Mouse (Mus musculus) kidney, adult 10 weeks (tissue): ENCODE results near the gene Rad51d. TPM values are rescaled to one million over a fixed set of nuclear protein-coding genes. Genes with fewer than 3 reads are reported as not detected.

Experiments
- polyA plus RNA-seq: library from polyadenylated mRNA; stranded (reverse); fragments of 350-450 nt; fragmentation: Illumina TruSeq; extraction: RNeasy Lipid Tissue Mini Kit (QIAGEN cat#74804); gene quantifications from one replicate; pipeline ENCODE4 v1.2.3, GENCODE M21; 2014; ENCODE audit warnings: low read depth, low replicate concordance

Rad51d gene
- polyA plus RNA-seq = 6.6 TPM

DNA sequence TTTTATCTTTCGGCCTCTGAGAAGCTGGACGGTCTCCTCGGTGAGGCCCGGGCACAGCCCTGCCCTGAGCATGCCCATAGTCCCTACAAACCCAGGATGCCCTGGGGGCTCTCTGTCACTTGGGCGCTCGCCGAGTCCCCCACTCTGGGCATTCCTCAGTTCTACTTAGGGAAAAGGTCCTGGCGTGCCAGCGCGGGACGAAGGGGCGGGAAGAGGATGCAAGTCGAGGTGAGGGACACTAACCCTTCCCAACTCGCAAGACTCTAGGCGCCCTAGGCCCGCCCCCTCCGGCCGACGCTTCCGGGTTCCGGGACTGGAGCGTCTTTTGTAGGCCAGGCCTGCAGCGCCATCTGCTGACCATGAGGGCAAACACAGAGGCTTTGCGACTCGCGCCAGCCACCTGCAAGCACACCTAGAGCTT lies at the start of gene Rad51d:
Gene Rad51d (minus strand): TSS at position 273 of the 421 bp plus-strand sequence.

DNA sequence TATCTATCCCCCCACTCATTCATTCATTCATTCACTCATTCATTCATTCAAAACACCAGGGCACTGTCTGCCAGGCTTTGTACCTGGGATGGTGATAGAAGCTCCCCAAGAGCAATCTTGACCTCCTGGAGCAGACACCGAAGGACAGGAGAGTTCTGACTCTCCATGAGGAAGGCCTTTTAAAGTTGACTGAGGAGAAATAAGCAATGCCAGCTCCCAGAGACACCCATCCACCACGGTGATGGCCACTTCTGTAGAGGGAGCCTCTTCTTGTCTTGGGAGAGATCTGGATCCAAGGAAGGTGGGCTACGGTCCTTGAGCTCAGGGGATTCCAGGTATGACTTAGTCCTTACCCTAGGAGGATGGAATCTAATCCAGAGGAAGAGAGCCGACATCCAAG lies 19.8 kb upstream of the Rad51d start, which contains the start of gene Unc45b:
Gene Unc45b (plus strand): TSS at position 301 of the 400 bp plus-strand sequence.

GRCm38 (mm10) chr11:82907651-82908607 lies 17.5 kb upstream of the Rad51d start, which contains the start of gene Nle1:
Gene Nle1 (minus strand): TSS chr11:82908411.

GRCm38 (mm10) chr11:82891936-82892335 lies 1.5 kb upstream of the Rad51d start, which contains the start of gene Fndc8:
Gene Fndc8 (plus strand): TSS chr11:82892124.

DNA sequence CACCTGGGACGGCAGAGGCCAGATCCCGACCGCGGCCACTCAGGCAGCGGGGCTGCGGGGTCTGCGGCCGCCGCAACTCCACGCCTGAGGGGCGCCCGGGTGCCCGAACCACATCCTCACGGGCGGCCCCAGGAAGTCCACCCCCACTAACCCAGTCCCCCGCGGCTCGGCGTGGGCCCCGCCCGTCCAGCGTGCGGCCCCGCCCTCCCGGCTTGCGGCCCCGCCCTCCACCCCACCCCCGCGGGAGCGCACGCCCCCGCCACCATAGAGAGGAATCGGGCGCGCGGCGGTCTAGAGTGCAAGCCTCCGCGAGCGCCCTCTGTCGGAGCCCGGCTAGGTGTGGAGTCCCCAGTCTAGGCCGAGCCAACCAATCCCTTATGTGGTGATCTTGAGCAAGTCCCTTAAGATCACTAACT lies 19.4 kb downstream of the Rad51d start, which contains the start of gene Rffl:
Gene Rffl (minus strand): TSS at position 180 of the 416 bp plus-strand sequence.

Other genes with a start within 250 kb of the Rad51d start
- 0.73 TPM for gene Cct6b, start 126.3 kb downstream of the Rad51d start, polyA plus RNA-seq
- 24.8 TPM for gene Zfp830, start 126.3 kb downstream of the Rad51d start, polyA plus RNA-seq
- 14.9 TPM for gene Lig3, start 109.5 kb downstream of the Rad51d start, polyA plus RNA-seq
- 28.4 TPM for gene Rffl, start 19.4 kb downstream of the Rad51d start, polyA plus RNA-seq
- not detected for gene Fndc8, start 1.5 kb upstream of the Rad51d start, polyA plus RNA-seq
- gene Nle1, start 17.8 kb upstream of the Rad51d start, polyA plus RNA-seq = 1.5 TPM
- 1.3 TPM for gene Unc45b, start 19.9 kb upstream of the Rad51d start, polyA plus RNA-seq
- gene Slfn5, start 60.7 kb upstream of the Rad51d start, polyA plus RNA-seq = 55.3 TPM
- 1.0 TPM for gene Slfn9, start 101.2 kb upstream of the Rad51d start, polyA plus RNA-seq
- gene Slfn8, start 130.2 kb upstream of the Rad51d start, polyA plus RNA-seq = 4.1 TPM
- 9.9 TPM for gene Slfn2, start 174.5 kb upstream of the Rad51d start, polyA plus RNA-seq
- gene Slfn1, start 226.2 kb upstream of the Rad51d start, polyA plus RNA-seq = not detected